Mouse (Mus musculus): Measurements from ENCODE around the gene Epyc.
"Not testable (repeated sequence)": the region's sequence is repeated elsewhere in the genome, so short reads cannot be mapped to it uniquely, and the experiment has no call there.

Gene Epyc

DNA sequence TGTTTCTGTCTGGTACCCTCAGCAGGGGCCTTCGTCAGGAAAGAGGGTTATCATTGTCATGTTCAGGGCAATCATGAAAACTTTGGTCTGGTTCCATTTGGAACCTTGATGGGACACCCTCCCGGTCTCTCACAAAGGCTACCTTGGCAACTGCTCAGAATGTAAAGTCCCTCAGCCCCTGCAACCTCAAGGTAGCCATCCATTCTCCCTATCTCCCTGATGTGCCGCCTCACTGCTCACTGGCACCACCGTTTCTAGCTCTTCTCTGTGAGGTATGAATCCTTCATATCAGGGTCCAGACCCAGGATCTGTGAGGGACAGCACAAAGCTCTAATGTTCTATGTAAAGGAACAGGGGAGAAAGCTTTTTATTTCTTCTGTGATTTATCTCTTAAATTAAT, 70.7 kb downstream of the Epyc start:
- DNase-seq (ENCODE audit: low spot score in 2 of 2), result no peak

DNA sequence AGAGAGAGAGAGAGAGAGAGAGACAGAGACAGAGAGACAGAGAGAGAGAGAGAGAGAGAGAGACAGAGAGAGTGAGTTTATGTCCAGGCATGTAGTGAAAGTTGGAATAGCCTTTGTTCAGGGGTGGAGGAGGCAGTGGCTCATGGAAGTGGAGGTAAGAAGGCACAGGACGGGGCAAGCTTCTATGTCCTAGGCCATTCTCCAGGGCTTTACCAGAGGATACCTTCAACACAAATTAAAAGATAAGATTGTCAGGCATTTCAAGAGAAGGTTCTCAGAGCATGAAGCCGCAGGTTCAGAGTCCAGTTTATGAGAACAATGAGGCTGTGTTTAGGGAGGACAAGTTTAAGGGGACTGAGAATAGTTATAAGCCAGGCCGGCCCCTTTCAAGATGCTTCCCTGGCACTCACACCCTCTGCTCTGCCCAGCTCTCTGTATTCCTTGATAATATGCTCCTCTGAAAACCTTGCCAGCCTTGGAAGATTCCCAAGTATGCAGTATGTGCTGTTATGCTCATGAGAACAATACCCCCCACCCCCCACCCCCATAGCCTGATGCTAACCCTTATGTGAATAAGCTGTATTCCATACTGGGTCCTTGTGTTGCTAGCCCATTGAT, 71.5 kb downstream of the Epyc start:
- DNase-seq (ENCODE audit: low spot score in 2 of 2), result no peak

DNA sequence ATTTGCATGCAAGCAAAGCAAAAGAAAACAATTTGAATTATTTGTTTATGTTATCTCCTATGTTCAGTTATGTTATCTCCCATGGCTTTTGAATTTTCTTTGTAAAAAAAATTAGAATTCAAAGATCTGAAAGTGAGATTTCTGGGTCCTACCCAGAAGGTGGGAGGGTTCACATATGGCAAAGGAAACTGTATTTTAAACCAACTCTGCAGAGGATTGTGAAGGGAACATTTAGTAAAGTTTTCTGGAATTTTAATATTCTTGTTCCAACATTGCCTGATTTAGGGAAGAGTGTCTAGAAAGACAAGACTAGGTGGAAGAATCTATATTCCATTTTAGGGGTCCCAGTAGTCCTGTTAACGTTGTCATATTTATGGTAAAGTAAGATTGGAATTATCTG, 73.4 kb downstream of the Epyc start:
- DNase-seq (ENCODE audit: low spot score in 2 of 2), result no peak

DNA sequence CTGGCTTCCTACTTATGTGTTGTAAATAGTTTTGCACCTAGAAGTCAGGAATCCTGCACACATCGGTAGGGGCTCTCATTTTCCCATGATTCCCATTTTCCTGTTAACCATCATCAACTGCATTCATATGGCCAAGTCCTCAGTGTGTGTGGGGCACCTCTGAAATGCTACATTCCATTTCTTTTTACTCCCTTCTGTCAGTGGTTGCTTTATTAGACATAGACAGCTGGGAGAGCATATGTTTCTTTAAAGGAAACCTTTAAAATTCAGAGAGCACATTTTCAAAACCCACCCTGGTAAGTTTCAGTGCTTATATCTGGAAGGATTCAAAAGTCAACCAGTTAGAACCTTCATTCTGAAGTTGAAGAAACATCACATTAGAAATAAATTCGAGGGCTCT, 74.2 kb downstream of the Epyc start:
- no peak for DNase-seq (ENCODE audit: low spot score in 2 of 2)

DNA sequence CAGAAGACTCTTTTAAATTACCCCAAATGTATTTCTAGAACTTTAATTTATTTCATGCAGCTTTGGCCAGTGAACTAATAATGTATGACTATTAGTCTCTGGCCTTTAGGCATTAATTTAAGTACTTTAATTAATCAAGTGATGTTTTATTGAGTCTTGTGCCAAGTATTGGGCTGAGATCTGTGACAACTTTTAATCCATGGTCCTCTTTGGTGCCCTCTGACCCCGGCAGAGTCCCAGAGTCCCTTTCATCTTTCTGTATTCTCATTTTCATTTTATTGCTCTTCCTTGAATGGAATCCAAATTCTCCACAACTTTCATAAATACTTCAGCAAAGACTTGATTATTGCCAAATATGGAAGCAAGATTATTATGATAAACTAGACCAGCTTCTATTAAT, 76.8 kb downstream of the Epyc start:
- DNase-seq (ENCODE audit: low spot score in 2 of 2), result no peak

DNA sequence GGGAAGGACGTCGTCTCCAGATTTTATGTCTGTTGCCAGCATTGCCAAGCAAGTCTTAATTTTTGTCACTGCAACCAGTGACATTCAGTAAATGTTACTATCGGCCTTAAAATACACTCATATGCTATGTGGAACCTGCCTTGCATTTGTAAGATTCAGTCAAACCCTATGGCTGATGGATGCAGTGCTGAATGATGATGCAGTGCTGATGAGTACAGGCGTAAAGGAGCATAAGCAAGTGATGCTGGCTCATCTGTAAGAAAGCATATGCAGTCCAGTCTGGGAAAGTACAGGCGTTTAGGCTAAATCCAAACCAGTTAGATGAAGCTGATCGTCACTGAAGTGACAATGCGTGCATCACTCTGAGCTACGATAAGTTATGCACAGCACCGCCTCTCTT, 78.8 kb downstream of the Epyc start:
- no peak for DNase-seq (ENCODE audit: low spot score in 2 of 2)

DNA sequence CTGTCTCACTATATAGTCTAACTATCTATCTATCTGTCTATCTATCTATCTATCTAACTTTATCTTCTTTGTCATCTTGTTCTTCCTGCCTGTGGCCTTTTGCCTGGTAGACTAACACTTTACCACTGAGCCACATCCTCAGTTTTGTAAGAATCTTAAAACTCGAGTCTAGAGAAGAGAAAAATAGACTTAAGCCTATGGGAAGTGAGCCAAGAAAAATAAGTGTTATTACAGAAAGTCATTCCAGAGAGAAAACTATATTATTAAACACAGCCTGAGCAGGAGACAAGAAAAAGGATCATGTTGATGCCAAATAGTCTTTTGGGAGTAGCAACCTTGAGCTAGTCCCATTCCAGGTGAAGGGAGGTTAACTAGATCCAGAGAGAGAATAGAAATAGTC, 82.1 kb downstream of the Epyc start:
- no peak for DNase-seq (ENCODE audit: low spot score in 2 of 2)

DNA sequence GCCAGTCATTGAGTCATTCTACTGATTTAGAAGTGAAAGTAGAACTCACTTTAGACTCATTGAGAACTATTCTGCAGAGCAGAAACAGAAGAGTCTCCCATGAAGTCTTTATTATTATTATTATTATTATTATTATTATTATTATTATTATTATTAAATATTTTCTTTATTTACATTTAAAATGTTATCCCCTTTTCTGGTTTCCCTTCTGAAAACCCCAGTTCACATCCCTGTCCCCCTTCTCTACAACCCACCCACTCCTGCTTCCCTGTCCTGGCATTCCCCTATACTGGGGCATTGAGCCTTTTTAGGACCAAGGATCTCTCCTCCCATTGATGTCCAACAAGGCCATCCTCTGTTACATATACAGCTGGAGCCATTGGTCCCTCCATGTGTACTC, 82.8 kb downstream of the Epyc start, which contains the start of gene C030005K15Rik:
Gene C030005K15Rik, minus strand, starts transcription at position 101 of the 400 bp plus-strand sequence.
- not testable (repeated sequence) for DNase-seq (ENCODE audit: low spot score in 2 of 2)

Data from cerebellum, postnatal 4 days (tissue).